Mouse (Mus musculus): Measurements from ENCODE around the gene 2210016L21Rik.

The 2210016L21Rik gene

GRCm38 (mm10) chr5:114978888-114979249 is 36.9 kb downstream of the 2210016L21Rik start:
- peak; percentile 88 for DNase-seq (ENCODE audit: low spot score)

- peak; percentile 88 for DNase-seq (ENCODE audit: low spot score)
Observed at GRCm38 (mm10) chr5:114979250-114980121, 37.5 kb downstream of the 2210016L21Rik start.

- DNase-seq (ENCODE audit: low spot score), result peak; percentile 46
Observed at GRCm38 (mm10) chr5:114980122-114980748, 38.3 kb downstream of the 2210016L21Rik start.

- no peak for DNase-seq (ENCODE audit: low spot score)
Observed at GRCm38 (mm10) chr5:114982001-114982400, 40.0 kb downstream of the 2210016L21Rik start.

- no peak for DNase-seq (ENCODE audit: low spot score)
Observed at GRCm38 (mm10) chr5:114985074-114985473, 43.1 kb downstream of the 2210016L21Rik start.

- DNase-seq (ENCODE audit: low spot score), result no peak
Observed at GRCm38 (mm10) chr5:114996447-114996846, 54.5 kb downstream of the 2210016L21Rik start.

- no peak for DNase-seq (ENCODE audit: low spot score)
Observed at GRCm38 (mm10) chr5:114997327-114997726, 55.4 kb downstream of the 2210016L21Rik start.

Data from embryo, embryonic 10 days (tissue).